Mouse (Mus musculus) hindbrain, embryonic 11.5 days (tissue): ENCODE data around the gene Phf12. TPM values are rescaled to one million over a fixed set of nuclear protein-coding genes. Genes with fewer than 3 reads are reported as not detected.

ENCODE experiments used
- ATAC-seq: fragments of 200-750 bp; cut with Nextera tagmentation; 2 replicates; pipeline ENCODE4 v1.8.0; 2017; ENCODE audit warnings: mild to moderate bottlenecking, moderate TSS enrichment, moderate library complexity; ENCODE audit not compliant: low FRiP score
- DNase-seq: peaks from one replicate; pipeline ENCODE4 v3.0.0-alpha.2; 2015; ENCODE audit warnings: low spot score
- H3K27ac ChIP-seq: fragments of 300-500 bp; sonication (generic); 2 replicates; pipeline ENCODE4 v1.5.1; 2014; ENCODE audit warnings: mild to moderate bottlenecking, low read depth, low read length
- H3K27me3 ChIP-seq: fragments of 300-500 bp; sonication (generic); 2 replicates; pipeline ENCODE4 v1.6.1; 2014; ENCODE audit warnings: mild to moderate bottlenecking, low read length, moderate library complexity, mixed read lengths; ENCODE audit not compliant: control insufficient read depth, insufficient read depth
- H3K36me3 ChIP-seq: fragments of 300-500 bp; sonication (generic); 2 replicates; pipeline ENCODE4 v1.6.1; 2014; ENCODE audit warnings: mild to moderate bottlenecking, low read length, moderate library complexity, mixed read lengths; ENCODE audit not compliant: control insufficient read depth, insufficient read depth
- H3K4me1 ChIP-seq: fragments of 300-500 bp; sonication (generic); replicated peaks from 2 replicates; pipeline ENCODE4 v1.6.1; 2014; ENCODE audit warnings: low read length, mixed read lengths; ENCODE audit not compliant: control insufficient read depth, insufficient read depth
- H3K4me2 ChIP-seq: fragments of 300-500 bp; sonication (generic); replicated peaks from 2 replicates; pipeline ENCODE4 v1.6.1; 2014; ENCODE audit warnings: mild to moderate bottlenecking, low read depth, low read length
- H3K4me3 ChIP-seq: fragments of 300-500 bp; sonication (generic); 2 replicates; pipeline ENCODE4 v1.5.1; 2014; ENCODE audit warnings: low read depth, low read length
- H3K9ac ChIP-seq: fragments of 300-500 bp; sonication (generic); 2 replicates; pipeline ENCODE4 v1.6.1; 2014; ENCODE audit warnings: low read depth, low read length
- H3K9me3 ChIP-seq: fragments of 300-500 bp; sonication (generic); 2 replicates; pipeline ENCODE4 v1.6.1; 2016; ENCODE audit warnings: low read length; ENCODE audit not compliant: control insufficient read depth
- WGBS: fragments of 180-500 bp; shearing (Covaris S2); extraction: QIAGEN DNeasy Blood & Tissue Kit; methylation state at CpG from one replicate; pipeline ENCODE4 v1.1.7; 2014; 5-methylcytosine and 5-hydroxymethylcytosine counted together
- polyA plus RNA-seq: library from polyadenylated mRNA; unstranded; fragments of >200 nt; fragmentation: Nextera tagmentation; extraction: Ambion mirVana; gene quantifications from 2 replicates; pipeline ENCODE4 v1.2.1, GENCODE M21; 2014

The Phf12 gene
- polyA plus RNA-seq, 1 experiment from 2014 or later: 20.2 TPM

GRCm38 (mm10) chr11:77979221-77979809 lies 3.2 kb upstream of the Phf12 start:
- DNase-seq (no peak), ATAC-seq (no peak)
- Histone ChIP-seq H3K9ac (no peak overlapping the region), H3K36me3 (no peaks in the 10 kb centered on the region), H3K9me3 (no peaks in the 10 kb centered on the region), H3K4me1 (no peaks in the 10 kb centered on the region), H3K4me3 (no peak overlapping the region), H3K27ac (no peak overlapping the region), H3K4me2 (no peak overlapping the region), H3K27me3 (no peaks in the 10 kb centered on the region; the same call in 1 of the 2 replicates)
- 80% methylated on average over 8 of the region's 8 CpGs for WGBS

GRCm38 (mm10) chr11:77980281-77981204 lies 2.0 kb upstream of the Phf12 start:
- 37% methylated on average over 11 of the region's 11 CpGs for WGBS
- no peak for ATAC-seq
- H3K9me3 ChIP-seq: no peaks in the 10 kb centered on the region

DNA sequence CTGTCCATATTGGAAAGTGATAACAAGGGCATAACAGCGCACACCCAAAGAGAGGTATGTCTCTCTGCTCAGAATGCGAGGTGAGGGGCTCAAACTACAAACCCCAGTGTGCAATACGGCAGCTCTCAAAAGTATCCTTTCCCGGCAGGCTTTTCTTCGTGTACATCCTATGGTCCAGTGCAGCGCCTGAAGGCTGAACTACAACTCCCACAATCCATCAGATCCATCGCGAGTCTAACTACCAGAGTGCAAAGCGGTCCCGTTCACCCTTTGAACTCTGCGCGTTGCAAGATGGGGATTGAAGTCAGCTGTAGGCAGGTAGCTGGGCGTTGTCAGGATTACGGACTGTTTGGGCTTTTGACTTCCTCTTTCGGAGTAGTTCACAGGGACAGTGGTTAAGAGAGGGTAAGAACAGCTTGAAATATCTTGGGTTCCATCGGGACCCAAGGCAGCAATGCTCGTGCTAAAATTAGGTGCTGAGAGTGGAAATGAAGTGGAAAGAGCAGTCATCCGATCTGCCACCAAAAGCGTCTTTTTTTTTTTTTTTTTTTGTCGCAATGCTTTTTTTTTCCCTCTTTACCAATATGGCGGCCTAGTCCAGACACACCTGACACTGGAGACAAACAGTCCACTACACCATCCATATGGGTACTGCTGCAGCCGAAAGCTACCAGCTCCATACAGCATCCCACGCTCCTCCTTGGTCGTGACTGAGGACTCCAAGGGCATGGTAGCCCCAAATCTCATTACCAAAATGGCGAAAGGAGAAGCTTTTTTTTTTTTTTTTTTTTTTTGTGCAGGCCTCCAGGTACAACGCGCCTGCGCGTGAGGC lies 729 bp upstream of the Phf12 start:
- DNase-seq (peak; percentile 95), ATAC-seq (peak; percentile 89)
- H3K4me1 ChIP-seq: peaks cover 4% of the 10 kb centered on the region
- no peaks in the 10 kb centered on the region for H3K27me3 ChIP-seq
- peak overlapping the region; percentile 89 for H3K4me3 ChIP-seq
- no peaks in the 10 kb centered on the region for H3K36me3 ChIP-seq
- peak overlapping the region; percentile 41 for H3K4me2 ChIP-seq
- under 1% methylated on average over 29 of the region's 29 CpGs for WGBS
- peak overlapping the region; percentile 42; the same call in 1 of the 2 replicates for H3K9ac ChIP-seq
- no peaks in the 10 kb centered on the region for H3K9me3 ChIP-seq
- peak overlapping the region; percentile 95 for H3K27ac ChIP-seq

More at GRCm38 (mm10) chr11:77980281-77981204, 2.0 kb upstream of the Phf12 start:
- Histone ChIP-seq H3K9ac (no peak overlapping the region), H3K27ac (no peak overlapping the region), H3K4me3 (no peak overlapping the region), H3K27me3 (no peaks in the 10 kb centered on the region; the same call in 1 of the 2 replicates), H3K4me1 (peaks cover 4% of the 10 kb centered on the region), H3K4me2 (no peak overlapping the region), H3K36me3 (no peaks in the 10 kb centered on the region)
- DNase-seq: peak; percentile 76

DNA sequence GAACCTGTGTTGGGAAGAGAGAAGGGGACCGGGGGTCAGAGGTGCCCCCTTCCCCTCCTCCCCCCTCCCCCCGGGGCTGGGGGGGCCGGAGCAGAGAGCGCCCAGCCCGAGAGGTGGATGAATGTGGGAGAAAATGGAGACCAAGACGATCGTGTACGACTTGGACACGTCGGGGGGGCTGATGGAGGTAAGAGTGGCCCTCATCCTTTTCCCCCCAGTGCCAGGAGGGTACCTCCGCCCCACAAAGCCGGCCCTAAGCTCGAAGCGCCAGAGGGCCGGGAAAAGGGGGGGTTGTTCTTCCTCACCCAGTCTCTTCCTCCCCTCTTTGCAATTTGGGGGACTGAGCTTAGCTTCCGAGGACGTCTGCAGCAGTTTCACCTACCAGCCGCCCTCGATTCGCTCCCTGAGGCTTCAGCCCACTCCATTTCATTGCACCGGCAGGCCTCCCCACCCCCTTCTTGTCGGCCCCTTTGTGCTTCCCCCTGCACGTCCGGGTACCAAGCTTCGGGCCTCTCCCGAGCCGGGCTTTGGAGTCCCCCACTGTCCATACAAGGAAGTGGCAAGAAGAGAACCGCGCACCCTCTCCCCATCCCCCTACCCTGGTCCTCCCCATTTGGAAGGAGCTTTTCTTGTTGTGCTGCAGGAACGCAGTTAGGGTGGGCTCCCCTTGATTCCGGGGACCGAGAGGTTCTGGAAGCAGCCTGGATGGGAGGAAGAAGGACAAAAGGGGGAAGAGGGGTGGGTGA lies 810 bp downstream of the Phf12 start:
- under 1% methylated on average over 30 of the region's 32 CpGs for WGBS

GRCm38 (mm10) chr11:77983937-77984835 lies 1.6 kb downstream of the Phf12 start:
- peak overlapping the region; percentile 91 for H3K4me2 ChIP-seq
- H3K9me3 ChIP-seq: no peaks in the 10 kb centered on the region
- peak overlapping the region; percentile 89 for H3K4me3 ChIP-seq
- peak; percentile 86 for DNase-seq
- H3K4me1 ChIP-seq: peaks cover 4% of the 10 kb centered on the region
- 0 out of 2 replicates have a peak, but pooled peaks cover 9% of the 10 kb centered on the region for H3K36me3 ChIP-seq
- under 1% methylated on average over 50 of the region's 63 CpGs for WGBS
- peak; percentile 8; the same call in 1 of the 2 replicates for ATAC-seq
- H3K27ac ChIP-seq: peak overlapping the region; percentile 95
- H3K9ac ChIP-seq: peak overlapping the region; percentile 95
- H3K27me3 ChIP-seq: no peaks in the 10 kb centered on the region

More for the DNA sequence above, 810 bp downstream of the Phf12 start:
- ATAC-seq: no peak
- Histone ChIP-seq H3K4me3 (peak overlapping the region; percentile 89), H3K36me3 (0 out of 2 replicates have a peak, but pooled peaks cover 4% of the 10 kb centered on the region), H3K9me3 (no peaks in the 10 kb centered on the region), H3K27me3 (no peaks in the 10 kb centered on the region), H3K4me1 (peaks cover 4% of the 10 kb centered on the region), H3K27ac (peak overlapping the region; percentile 95), H3K9ac (peak overlapping the region; percentile 95), H3K4me2 (peak overlapping the region; percentile 91)
- DNase-seq: peak; percentile 69

DNA sequence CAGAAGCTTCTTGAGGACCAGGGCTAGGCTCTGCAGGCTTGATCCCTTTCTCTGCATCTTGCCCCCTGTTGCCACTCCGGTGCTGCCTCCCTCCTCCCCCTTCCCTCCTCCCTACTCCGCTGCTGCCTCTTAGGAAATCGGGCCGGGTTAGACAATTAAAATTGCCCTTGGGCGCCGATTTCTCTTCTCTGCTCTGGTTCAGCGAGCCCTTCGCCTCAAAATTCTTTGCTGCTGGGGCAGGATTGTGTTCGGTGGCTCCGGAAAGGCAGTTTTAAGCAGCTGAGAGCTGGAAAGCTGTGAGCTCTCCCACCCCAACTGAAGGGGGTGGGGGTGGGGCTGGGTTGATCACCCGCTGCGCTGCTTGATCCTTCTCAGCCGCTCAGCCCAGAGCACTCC lies 2.3 kb downstream of the Phf12 start:
- 0% methylated on average over 13 of the region's 13 CpGs for WGBS
- Histone ChIP-seq H3K9ac (peak overlapping the region; percentile 95), H3K9me3 (no peaks in the 10 kb centered on the region), H3K4me1 (peaks cover 4% of the 10 kb centered on the region), H3K36me3 (0 out of 2 replicates have a peak, but pooled peaks cover 9% of the 10 kb centered on the region), H3K27ac (peak overlapping the region; percentile 95), H3K27me3 (no peaks in the 10 kb centered on the region), H3K4me3 (peak overlapping the region; percentile 89), H3K4me2 (peak overlapping the region; percentile 91)
- DNase-seq (peak; percentile 73), ATAC-seq (no peak)

DNA sequence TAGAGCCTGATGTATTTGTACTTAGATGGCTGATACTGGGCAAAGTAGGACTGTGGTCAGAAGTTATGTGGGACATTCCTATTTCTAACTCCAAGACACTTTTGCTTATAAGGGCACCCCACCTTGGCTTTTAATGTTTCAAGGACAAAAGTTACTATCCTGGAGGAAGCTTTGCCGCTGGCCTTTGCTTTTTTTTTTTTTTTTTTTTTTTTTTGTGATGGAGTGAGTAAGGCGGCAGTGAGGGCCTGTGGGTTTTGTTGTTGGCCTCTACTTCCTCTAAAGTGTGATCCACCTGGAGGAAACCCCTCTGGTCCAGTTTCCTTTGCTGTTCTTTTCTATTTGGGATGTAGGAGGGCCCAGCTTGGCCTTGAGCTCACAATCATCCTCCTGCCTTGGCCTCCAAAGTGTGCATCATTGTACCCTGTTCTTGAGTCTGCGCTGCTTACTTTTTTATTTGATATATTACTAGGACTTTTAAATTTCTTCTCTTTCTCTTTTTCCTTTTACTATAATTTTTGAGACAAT lies 3.0 kb downstream of the Phf12 start:
- ATAC-seq: no peak
- Histone ChIP-seq H3K9me3 (no peaks in the 10 kb centered on the region), H3K4me1 (peaks cover 4% of the 10 kb centered on the region), H3K9ac (peak overlapping the region; percentile 95; the same call in 1 of the 2 replicates), H3K27me3 (no peaks in the 10 kb centered on the region), H3K36me3 (0 out of 2 replicates have a peak, but pooled peaks cover 9% of the 10 kb centered on the region), H3K4me3 (peak overlapping the region; percentile 89), H3K27ac (peak overlapping the region; percentile 95; the same call in 1 of the 2 replicates), H3K4me2 (peak overlapping the region; percentile 91)
- DNase-seq: no peak
- WGBS: 84% methylated on average over 3 of the region's 3 CpGs
